Mouse (Mus musculus) common myeloid progenitor, adult 5-6 weeks (primary cell): ENCODE measurements around the gene Ablim1. TPM values are rescaled to one million over a fixed set of nuclear protein-coding genes. Genes with fewer than 3 reads are reported as not detected.

Source experiments
- ATAC-seq: replicated peaks from 2 replicates; pipeline ENCODE4 v1.8.0; 2016; ENCODE audit warnings: low read depth, mild to moderate bottlenecking, moderate TSS enrichment, inconsistent platforms; ENCODE audit not compliant: poor library complexity, severe bottlenecking
- total RNA-seq: library from RNA; stranded (forward); fragments of 200-1000, 187-1606 nt; gene quantifications from 2 replicates; pipeline ENCODE4 v1.2.3, GENCODE M21; 2017

The Ablim1 gene
- total RNA-seq, 1 experiment from 2014 or later = 11.7 TPM

DNA sequence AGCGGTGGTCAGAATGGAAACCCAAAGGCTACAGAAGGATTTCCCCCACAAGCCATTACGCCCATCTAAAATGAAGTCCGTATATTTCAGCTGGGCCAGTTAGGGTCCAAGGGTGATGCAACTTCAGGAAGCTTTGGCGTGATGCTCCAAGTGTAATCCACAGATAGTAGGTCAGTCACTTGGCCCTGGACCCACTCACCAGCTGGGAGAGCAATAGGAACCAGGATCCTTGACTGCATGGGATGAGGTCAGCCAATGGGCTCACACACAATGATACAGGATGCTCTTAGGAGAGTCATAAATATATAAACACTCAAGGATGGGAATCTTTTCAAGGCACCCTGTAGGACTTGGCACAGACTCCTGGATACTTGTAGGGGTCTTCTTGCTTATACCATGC lies 309.7 kb downstream of the Ablim1 start:
- no peak for ATAC-seq

- no peak for ATAC-seq
Measured at GRCm38 (mm10) chr19:57003460-57003810, 311.3 kb downstream of the Ablim1 start.

DNA sequence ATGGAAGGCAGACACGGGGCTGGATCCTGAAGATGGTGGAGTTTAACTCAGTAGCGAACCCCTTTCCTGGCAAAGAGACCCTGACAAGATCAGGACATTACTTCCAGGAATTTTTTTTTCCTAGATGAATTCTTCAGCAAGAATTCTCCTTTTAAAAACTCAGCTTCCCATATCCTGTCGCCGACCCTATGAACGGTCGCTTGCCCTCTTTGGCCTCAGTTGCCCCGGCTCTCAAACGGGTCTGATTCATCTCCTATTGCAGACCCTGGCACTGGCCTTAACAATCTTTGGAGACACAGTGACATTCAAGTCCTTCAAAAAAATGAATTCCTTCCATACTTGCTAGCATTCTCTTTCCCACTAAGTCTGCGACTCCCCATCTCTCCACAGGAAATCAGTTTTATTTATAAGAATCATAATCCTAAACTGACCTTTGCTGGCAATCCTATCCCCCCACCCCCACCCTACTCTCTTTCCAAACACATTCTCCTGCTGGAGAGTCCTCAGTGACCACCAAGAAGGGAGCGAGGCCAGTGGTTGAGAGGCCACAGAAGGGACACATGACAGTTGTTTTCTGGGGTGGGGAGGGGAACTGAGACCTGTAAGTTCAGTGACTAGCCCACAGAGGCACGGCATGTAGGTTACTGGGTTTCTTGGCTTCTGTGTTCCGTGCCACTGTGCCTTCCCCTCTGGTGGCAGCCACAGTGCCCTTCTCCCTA lies 311.8 kb downstream of the Ablim1 start:
- no peak for ATAC-seq

DNA sequence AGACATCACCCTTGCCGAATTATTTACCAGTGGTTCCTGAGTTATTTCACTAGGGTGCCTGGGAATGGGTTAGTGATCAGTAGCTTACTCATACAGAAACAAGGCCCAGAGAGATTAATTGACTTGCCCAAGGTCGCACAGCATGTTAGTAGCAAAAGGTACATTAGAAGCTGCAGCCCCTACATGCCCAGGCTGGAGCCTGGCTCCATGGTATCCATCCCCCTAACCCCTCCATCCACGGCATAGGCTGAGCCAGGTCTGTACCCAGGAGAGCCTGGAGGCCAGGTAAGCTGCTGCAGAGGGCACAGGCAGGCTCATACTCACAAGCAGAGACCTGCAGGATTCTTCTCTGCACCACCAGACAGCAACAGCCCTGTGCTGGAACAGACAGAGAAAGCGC lies 312.8 kb downstream of the Ablim1 start:
- no peak for ATAC-seq

DNA sequence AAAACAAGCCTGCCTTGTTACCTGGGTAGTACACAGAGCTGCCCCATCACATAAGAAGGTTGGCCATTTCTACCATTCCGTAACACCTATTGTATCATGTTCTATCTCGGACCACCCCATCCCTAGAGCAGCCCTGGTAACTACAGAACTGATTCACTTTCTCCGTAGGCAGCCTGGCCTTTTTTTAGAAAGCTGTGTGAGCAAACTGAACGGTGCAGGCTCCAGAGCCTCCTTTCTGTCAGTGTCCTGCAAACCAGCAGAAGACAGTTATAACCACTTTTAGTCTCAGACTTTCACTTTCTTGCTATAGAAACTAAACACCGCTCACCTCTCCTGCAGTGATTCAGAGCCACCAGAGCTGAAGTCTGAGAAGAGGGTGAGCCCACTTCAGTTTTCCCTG lies 314.1 kb downstream of the Ablim1 start:
- ATAC-seq = no peak

GRCm38 (mm10) chr19:56999781-57000180 lies 314.9 kb downstream of the Ablim1 start:
- no peak for ATAC-seq

- ATAC-seq = no peak
Measured at GRCm38 (mm10) chr19:56998910-56999309, 315.8 kb downstream of the Ablim1 start.

DNA sequence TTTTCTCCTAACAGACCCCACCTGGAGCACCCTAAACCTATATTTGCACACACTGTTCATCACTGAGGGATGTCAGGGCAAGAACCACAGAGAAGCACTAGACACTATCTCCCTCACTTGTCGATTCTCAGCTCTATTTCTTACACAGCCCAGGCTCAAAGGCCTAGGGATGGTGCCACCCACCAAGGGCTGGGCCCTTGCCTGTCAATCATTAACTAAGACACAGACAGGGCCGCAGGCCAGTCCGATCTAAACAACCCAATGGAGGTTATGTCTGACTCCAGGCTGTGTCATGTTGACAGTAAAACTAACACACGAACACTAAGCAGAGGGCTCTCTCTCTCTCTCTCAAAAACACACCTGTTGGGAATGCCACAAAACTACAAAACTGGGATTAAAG lies 316.4 kb downstream of the Ablim1 start:
- no peak for ATAC-seq

DNA sequence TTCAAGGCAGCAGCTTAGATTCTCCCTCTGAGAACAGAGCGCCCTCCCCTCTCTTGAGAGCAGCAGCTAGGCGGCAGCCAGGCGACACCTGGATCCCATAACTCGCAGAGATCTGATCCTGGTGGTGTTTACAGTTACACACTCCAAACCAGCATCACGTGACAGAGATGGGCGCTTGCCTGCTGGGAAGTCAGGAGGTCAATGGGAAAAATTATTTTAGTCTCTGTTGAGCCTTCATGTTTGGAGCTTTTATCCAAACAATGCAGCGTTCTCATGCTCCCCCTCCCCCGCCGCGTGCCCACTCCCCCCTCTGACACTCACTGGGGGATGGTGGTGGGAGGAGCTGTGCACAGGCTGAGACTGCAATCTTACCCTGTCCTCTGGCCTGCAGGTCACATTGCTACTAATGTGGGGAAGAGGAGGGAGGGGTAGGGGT lies 317.5 kb downstream of the Ablim1 start:
- no peak for ATAC-seq

DNA sequence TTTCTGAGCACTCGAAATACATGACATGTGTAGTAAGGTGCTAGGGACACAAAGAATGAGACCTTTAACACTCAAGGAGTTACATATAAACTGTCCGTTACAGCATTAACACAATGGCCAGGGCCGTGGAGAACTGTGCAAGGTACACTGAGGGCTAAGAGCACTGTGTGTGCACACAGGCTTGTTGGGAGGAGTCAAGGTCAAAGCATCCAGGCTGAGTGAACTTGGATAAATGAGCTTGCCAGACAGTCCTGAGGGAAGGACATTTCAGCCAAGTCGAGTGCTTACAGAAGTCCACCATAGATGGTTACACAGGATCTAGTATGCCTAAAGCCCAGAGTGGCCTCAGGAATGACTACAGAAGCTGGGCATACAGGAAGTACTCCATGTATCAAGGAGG lies 319.3 kb downstream of the Ablim1 start:
- no peak for ATAC-seq

GRCm38 (mm10) chr19:56994653-56995052 lies 320.1 kb downstream of the Ablim1 start:
- ATAC-seq = no peak

- ATAC-seq = no peak
Measured at GRCm38 (mm10) chr19:56993763-56994162, 321.0 kb downstream of the Ablim1 start.

GRCm38 (mm10) chr19:56992978-56993545 lies 321.7 kb downstream of the Ablim1 start:
- ATAC-seq = no peak

GRCm38 (mm10) chr19:56990367-56991111 lies 324.2 kb downstream of the Ablim1 start:
- no peak for ATAC-seq

- ATAC-seq = no peak
Measured at GRCm38 (mm10) chr19:56989171-56989570, 325.5 kb downstream of the Ablim1 start.

- ATAC-seq = no peak
Measured at GRCm38 (mm10) chr19:56984229-56984628, 330.5 kb downstream of the Ablim1 start.

GRCm38 (mm10) chr19:56983757-56984156 lies 331.0 kb downstream of the Ablim1 start:
- no peak for ATAC-seq
